Mouse (Mus musculus): ENCODE results near the gene Bard1. TPM values are rescaled to one million over a fixed set of nuclear protein-coding genes. Genes with fewer than 3 reads are reported as not detected.

Bard1 gene
- polyA plus RNA-seq (2015; fragmentation: Nextera tagmentation; extraction: Ambion mirVana): 1.1 and 1.3 TPM in 2 replicates

DNA sequence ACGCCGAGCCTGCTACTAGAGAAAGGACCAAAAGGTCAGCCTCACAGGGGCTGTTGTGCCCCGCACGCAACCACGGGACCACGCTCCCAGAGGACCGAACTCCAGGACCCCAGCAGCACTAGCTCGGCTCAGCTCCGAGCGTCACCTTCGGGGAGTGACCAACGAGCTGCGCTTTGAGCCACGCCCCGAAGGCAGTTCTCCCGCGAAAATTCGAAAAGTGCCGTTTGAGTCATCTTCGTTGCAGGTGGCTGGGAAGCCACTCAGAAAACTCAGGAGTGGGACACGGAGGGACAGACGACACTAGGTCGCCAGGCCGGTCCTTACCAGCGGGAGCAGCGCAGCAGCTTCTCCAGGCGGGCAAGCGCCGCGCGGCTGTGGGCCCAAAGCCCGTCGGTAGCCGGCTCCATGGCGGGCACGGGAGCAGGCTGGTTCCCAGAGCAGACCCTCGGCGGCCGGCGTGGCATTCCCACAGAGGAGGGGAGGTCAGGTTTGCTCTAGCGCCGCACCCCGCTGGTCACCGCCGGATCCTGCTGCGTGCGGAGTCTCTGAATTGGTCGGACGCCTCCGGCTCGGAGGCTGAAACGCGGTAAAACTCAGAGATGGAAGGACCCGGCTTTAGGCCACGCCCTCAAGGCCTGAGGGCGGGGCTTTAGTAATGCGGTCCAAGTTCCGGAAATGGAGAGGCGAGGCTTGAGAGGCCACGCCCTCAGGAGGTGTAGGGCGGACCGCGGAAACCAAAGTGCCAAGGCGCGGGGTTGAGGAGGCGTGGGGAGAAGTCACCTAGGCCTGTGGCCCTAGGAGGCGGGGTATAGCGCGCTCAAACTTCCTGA is at the start of gene Bard1:
Bard1 (minus strand) TSS at position 803 of the 830 bp plus-strand sequence.
- peak; percentile 91 for ATAC-seq (replicated peaks)
- Histone ChIP-seq H3K27me3 (no peaks in the 10 kb centered on the region), H3K36me3 (no peaks in the 10 kb centered on the region), H3K9me3 (no peaks in the 10 kb centered on the region), H3K27ac (replicated peaks) (peak within 1 kb of the TSS; percentile 61), H3K4me3 (peak within 1 kb of the TSS; percentile 83), H3K4me2 (replicated peaks) (peak within 1 kb of the TSS; percentile 69), H3K4me1 (peaks cover 13% of the 10 kb centered on the region), H3K9ac (replicated peaks) (peak within 1 kb of the TSS; percentile 54)
- WGBS: under 1% methylated on average over 69 of the region's 69 CpGs

DNA sequence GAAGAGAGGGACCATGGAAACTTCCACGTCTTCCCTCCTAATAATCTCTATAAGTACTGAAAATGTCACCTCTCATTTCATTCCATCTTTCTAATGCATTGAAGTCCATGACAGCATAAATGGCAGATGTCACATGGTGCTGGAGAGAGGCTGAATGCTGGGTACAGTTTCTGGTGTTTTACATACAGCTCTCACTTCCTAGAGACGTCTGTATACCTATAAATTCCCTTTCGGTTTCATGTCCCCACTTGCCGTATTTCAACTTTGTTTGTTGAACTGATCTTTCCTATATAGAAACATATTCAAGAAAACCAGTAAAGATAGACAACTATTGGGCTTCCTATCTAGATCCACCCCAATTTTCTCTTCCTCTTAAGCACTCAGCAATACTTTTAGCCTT is 24.2 kb upstream of the Bard1 start:
- WGBS: 86% methylated on average over 4 of the region's 4 CpGs
- ATAC-seq (replicated peaks): no peak
- Histone ChIP-seq H3K4me2 (replicated peaks) (no peak overlapping the region), H3K4me1 (no peaks in the 10 kb centered on the region), H3K36me3 (no peaks in the 10 kb centered on the region), H3K27ac (replicated peaks) (no peak overlapping the region), H3K9me3 (no peaks in the 10 kb centered on the region), H3K27me3 (no peaks in the 10 kb centered on the region), H3K4me3 (no peak overlapping the region), H3K9ac (replicated peaks) (no peak overlapping the region)

DNA sequence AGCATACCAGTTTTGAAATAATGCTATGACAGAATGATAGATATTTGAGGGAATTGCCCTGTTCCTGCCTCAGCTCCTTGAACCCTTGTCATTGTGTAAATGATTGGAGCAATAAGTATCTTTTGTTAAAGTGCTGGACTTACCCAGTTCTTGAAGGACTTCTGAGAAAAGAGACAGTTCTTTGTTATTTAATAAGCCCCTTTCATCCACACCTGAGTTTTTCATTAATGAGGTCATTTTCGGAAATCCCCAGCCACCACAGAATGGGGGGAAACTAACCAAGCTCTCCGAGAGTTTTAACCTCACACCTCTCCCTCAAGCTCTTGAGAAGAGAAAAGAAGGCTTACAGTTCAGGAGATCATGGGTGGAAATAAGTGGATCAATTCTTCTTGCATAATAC is 15.6 kb upstream of the Bard1 start:
- Histone ChIP-seq H3K4me1 (0 out of 2 replicates have a peak, but pooled peaks cover 4% of the 10 kb centered on the region), H3K4me3 (no peak overlapping the region), H3K36me3 (no peaks in the 10 kb centered on the region), H3K9ac (replicated peaks) (no peak overlapping the region), H3K27me3 (no peaks in the 10 kb centered on the region), H3K4me2 (replicated peaks) (no peak overlapping the region), H3K9me3 (no peaks in the 10 kb centered on the region), H3K27ac (replicated peaks) (no peak overlapping the region)
- WGBS: 37% methylated on average over 2 of the region's 2 CpGs
- no peak for ATAC-seq (replicated peaks)

DNA sequence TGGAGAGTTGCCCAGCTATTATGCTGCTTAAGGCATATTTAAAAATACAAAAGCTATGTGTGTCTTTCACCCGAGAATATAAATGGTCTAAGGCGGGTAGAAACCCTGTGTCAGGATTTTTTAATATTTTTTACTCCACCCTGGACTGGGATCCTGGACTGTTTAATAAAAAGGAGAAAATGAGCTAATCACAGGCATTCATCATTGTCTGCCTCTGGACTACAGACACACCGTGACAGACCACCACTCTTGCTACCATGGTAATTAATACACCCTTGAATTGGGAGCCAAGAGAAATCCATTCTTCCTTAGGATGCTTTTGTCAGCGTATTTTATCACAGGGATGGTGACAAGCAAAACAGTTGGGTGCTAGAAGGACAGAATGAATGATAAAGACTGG is 14.3 kb upstream of the Bard1 start:
- ATAC-seq (replicated peaks): no peak
- WGBS: 28% methylated on average over 4 of the region's 4 CpGs

DNA sequence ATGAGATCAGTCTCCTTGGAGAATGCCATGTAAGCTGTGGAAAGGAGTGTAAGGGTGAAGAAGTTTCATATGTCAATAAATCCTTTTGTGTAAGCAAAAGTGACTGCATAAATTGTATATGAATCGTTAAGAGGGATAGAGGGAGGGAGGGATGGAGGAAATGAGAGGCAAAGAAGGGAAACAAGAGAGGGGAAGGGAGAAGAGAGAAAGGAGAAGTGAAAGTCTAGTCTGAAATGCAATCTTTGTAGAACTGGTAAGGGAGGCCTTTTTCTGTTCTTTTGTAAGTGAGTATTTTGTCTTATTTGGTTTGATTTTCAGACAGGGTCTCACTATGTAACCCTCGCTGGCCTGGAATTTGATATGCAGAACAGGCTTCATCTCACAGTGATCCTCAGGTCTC is 12.8 kb upstream of the Bard1 start:
- Histone ChIP-seq H3K4me2 (replicated peaks) (no peak overlapping the region), H3K27me3 (no peaks in the 10 kb centered on the region), H3K27ac (replicated peaks) (no peak overlapping the region), H3K9ac (replicated peaks) (no peak overlapping the region), H3K4me3 (no peak overlapping the region), H3K4me1 (0 out of 2 replicates have a peak, but pooled peaks cover 4% of the 10 kb centered on the region), H3K9me3 (no peaks in the 10 kb centered on the region), H3K36me3 (no peaks in the 10 kb centered on the region)
- ATAC-seq (replicated peaks): no peak
- 83% methylated on average over 2 of the region's 2 CpGs for WGBS

More for the DNA sequence above, 14.3 kb upstream of the Bard1 start:
- Histone ChIP-seq H3K9ac (replicated peaks) (no peak overlapping the region), H3K4me1 (0 out of 2 replicates have a peak, but pooled peaks cover 4% of the 10 kb centered on the region), H3K9me3 (no peaks in the 10 kb centered on the region), H3K4me2 (replicated peaks) (no peak overlapping the region), H3K27ac (replicated peaks) (no peak overlapping the region), H3K27me3 (no peaks in the 10 kb centered on the region), H3K4me3 (no peak overlapping the region), H3K36me3 (no peaks in the 10 kb centered on the region)

DNA sequence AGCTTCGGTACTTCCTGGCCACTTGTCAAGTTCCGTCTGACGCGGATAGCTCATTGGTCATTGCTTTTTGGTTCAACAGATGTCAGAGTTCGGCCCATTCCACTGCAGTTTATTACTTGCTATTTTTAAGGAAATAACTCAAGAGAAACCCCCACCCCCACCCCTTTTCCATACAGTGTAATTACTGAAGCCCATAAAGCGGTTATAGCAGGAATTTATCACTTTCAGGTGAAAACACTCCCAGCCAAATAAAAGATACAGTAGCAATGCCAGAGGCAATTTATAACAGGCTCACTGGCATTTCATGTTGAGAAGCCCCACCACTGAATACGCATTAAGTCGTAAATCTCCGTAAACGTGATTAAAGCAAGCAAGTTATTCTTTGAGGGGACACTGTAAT is 6.9 kb upstream of the Bard1 start:
- Histone ChIP-seq H3K27me3 (no peaks in the 10 kb centered on the region), H3K4me3 (no peak overlapping the region), H3K27ac (replicated peaks) (no peak overlapping the region), H3K4me1 (no peaks in the 10 kb centered on the region), H3K4me2 (replicated peaks) (no peak overlapping the region), H3K36me3 (no peaks in the 10 kb centered on the region), H3K9ac (replicated peaks) (no peak overlapping the region), H3K9me3 (no peaks in the 10 kb centered on the region)
- WGBS: 85% methylated on average over 10 of the region's 10 CpGs
- ATAC-seq (replicated peaks): no peak

DNA sequence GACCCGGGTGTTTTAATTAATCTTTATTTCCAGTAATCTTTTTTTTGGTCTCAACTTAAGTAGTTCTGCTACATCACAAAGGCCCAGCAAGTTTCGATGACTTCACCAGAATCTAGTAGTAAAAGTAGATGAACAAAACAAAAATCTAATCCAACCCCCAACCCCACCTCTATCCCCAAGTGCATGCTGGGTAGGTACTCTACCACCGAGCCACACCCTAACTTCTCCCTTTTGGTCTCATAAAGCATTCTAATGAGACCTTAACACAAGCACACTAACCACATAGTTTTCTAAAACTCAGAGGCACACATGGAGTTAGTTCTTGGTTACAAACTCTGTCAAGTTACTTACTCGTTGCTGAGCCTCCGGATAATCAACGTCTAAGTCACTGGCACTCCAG is 3.2 kb upstream of the Bard1 start:
- no peak for ATAC-seq (replicated peaks)

DNA sequence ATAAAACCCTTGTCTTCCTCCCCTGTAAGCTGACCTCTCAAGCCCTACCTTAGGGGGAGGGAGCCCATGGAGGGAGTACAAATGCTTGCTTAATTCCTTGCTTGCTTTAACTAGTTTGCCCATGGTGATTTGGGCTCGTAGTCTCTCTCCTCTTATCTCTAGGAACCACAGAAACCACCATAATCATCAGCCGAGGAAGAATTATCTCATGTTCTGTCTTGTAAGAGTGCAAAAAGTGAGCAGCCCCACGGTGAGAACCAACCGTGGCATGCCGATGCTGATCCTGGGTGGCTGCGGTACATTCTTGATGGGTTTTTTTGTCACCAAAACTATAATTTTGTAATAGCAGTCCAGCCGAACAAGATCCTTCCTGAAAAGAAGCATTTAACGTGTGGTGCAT is 2.8 kb upstream of the Bard1 start:
- Histone ChIP-seq H3K27me3 (no peaks in the 10 kb centered on the region), H3K4me3 (no peak overlapping the region), H3K36me3 (no peaks in the 10 kb centered on the region), H3K9ac (replicated peaks) (no peak overlapping the region), H3K4me1 (peaks cover 4% of the 10 kb centered on the region; the same call in 1 of the 2 replicates), H3K27ac (replicated peaks) (no peak overlapping the region), H3K4me2 (replicated peaks) (no peak overlapping the region), H3K9me3 (no peaks in the 10 kb centered on the region)
- no peak for ATAC-seq (replicated peaks)
- 92% methylated on average over 8 of the region's 8 CpGs for WGBS

More for the DNA sequence above, 3.2 kb upstream of the Bard1 start:
- no peak overlapping the region for H3K4me2 ChIP-seq (replicated peaks)
- H3K27me3 ChIP-seq: no peaks in the 10 kb centered on the region
- H3K4me1 ChIP-seq: peaks cover 4% of the 10 kb centered on the region; the same call in 1 of the 2 replicates
- H3K36me3 ChIP-seq: no peaks in the 10 kb centered on the region
- no peak overlapping the region for H3K9ac ChIP-seq (replicated peaks)
- H3K27ac ChIP-seq (replicated peaks): no peak overlapping the region
- no peak overlapping the region for H3K4me3 ChIP-seq
- H3K9me3 ChIP-seq: no peaks in the 10 kb centered on the region
- WGBS: 92% methylated on average over 6 of the region's 6 CpGs

DNA sequence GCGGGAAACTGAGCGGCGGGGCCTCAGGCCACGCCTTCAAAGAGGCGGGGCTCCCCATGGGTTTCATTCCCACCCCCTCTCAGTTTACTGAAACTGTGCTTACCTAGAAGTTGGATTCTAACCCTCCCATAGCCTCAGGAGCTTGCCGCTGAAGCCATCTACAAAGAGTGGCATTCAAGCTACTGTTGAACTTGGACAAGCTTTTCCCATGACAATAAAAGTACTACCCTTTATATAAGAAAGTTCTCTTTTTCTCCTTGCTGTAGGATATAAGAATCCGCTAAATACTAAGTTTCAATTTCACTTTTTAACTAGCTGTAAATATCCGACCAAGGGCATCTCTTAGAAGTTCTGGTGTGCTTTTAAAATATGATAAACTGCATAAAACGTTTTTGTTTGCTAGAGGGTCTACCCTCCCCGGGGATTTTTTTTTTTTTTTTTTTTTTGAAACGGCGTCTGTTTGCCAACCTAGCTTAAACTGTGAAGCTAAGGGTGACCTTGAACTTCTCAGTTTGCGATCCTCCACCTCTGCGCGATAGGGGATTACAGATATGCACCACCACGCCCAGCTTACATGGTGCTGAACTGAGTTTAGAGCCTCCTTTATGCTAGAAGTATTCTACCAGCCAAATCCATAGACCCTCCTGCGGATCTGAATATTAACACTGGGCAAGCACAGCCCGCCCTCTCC is 373 bp upstream of the Bard1 start:
- no peaks in the 10 kb centered on the region for H3K36me3 ChIP-seq
- peak overlapping the region; percentile 69 for H3K4me2 ChIP-seq (replicated peaks)
- H3K9me3 ChIP-seq: no peaks in the 10 kb centered on the region
- ATAC-seq (replicated peaks): no peak
- H3K27ac ChIP-seq (replicated peaks): peak overlapping the region; percentile 61; the same call in 1 of the 2 replicates
- H3K27me3 ChIP-seq: no peaks in the 10 kb centered on the region
- H3K9ac ChIP-seq (replicated peaks): peak overlapping the region; percentile 54; the same call in 1 of the 2 replicates
- 37% methylated on average over 18 of the region's 18 CpGs for WGBS
- peak overlapping the region; percentile 83 for H3K4me3 ChIP-seq
- peaks cover 13% of the 10 kb centered on the region for H3K4me1 ChIP-seq

DNA sequence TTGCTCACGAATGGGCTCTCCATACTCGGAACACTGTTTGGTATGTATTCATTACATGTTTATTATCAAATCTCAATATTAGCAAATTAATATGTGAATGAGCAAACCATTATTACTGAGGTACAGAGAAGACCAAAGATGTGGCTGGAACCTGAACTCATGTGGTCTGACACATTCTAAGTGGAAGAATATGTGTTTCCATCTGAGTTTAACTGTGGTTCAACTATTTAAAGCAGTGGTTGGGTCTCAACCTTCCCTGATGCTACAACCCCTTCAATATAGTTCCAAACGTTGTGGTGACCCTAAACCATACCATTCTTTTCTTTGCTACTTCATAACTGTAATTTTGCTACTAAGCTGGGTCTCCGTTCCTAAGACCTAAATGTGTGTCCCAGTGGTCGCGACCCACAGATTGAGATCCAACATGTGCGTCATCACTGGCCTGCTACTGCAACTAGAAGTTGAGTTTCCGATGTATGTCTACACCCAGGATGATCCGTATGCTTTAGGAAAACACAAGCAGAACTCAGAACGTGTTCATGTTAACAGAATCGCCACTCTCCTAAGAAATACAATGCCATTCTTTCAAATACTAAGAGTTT is 1.5 kb downstream of the Bard1 start:
- 52% methylated on average over 11 of the region's 11 CpGs for WGBS
- H3K9me3 ChIP-seq: no peaks in the 10 kb centered on the region
- H3K27ac ChIP-seq (replicated peaks): no peak overlapping the region
- H3K9ac ChIP-seq (replicated peaks): no peak overlapping the region
- H3K4me2 ChIP-seq (replicated peaks): 0 out of 2 replicates have a peak overlapping the region, but pooled peaks have one; percentile 9
- H3K27me3 ChIP-seq: no peaks in the 10 kb centered on the region
- H3K4me3 ChIP-seq: no peak overlapping the region
- no peaks in the 10 kb centered on the region for H3K36me3 ChIP-seq
- peaks cover 13% of the 10 kb centered on the region for H3K4me1 ChIP-seq
- ATAC-seq (replicated peaks): no peak

DNA sequence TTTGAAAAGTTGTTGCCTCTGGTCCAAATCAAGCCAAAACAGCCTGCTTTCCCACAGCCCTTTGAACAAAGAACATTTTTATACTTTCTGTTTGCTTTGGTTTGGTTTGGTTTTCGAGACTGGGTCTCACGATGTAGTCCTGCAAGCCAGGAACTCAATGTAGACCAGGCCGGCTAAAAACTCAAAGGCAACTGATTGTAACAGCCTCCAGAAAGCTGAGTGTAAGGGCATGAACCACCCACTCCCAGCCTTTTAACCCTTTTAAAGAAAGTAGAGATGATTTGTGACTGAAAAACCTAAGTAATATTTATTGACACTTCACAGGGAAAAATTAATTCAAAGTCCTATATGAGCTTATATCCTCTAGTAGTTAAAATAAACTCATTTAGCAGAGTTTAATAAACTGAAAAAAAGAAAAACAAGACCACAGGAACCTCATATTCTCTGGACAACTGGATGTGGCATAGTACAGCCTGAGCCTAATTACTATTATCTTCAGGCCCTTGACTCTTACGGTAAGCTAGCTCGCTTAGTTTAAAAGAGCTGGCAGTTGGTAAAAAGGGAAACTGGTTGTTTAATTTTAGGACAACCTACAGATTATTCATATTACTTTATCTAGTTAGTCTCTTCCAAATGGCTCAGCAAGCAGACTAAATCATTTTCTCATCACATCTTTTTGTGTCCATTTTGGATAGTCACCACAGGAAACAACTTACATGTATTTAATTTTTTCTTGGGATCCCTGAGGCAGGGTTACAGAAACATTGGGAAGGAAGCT is 2.2 kb downstream of the Bard1 start:
- no peak for ATAC-seq (replicated peaks)
- 73% methylated on average over 5 of the region's 5 CpGs for WGBS
- H3K9ac ChIP-seq (replicated peaks): no peak overlapping the region
- H3K4me3 ChIP-seq: no peak overlapping the region
- H3K27ac ChIP-seq (replicated peaks): no peak overlapping the region
- no peaks in the 10 kb centered on the region for H3K36me3 ChIP-seq
- H3K4me1 ChIP-seq: peaks cover 13% of the 10 kb centered on the region
- no peaks in the 10 kb centered on the region for H3K27me3 ChIP-seq
- H3K9me3 ChIP-seq: no peaks in the 10 kb centered on the region
- peak overlapping the region; percentile 1; the same call in 1 of the 2 replicates for H3K4me2 ChIP-seq (replicated peaks)

All from forebrain, embryonic 15.5 days (tissue).